Mouse (Mus musculus): ENCODE measurements at regions not wholly inside any gene's neighbourhood (a gene's known extent, or its start where the extent isn't known, plus 50 kb on each side); places are given as distances from the start of the nearest gene placed in this dataset.

- no peak for TF ChIP-seq POLR2A (IDR thresholded peaks at IDR 0.05; ENCODE audit: low read depth, low read length)
- TF ChIP-seq CTCF (conservative IDR thresholded peaks at IDR 0.05; ENCODE audit: insufficient read depth, insufficient read length, low read depth, low read length): no peak
Measured at GRCm38 (mm10) chr19:33053199-33053867, 296.0 kb downstream of the Pten start.
